Mouse (Mus musculus): ENCODE measurements around the gene Trim29. TPM values are rescaled to one million over a fixed set of nuclear protein-coding genes. Genes with fewer than 3 reads are reported as not detected.

The Trim29 gene
- total and polyA plus RNA-seq, 3 experiments: not detected

DNA sequence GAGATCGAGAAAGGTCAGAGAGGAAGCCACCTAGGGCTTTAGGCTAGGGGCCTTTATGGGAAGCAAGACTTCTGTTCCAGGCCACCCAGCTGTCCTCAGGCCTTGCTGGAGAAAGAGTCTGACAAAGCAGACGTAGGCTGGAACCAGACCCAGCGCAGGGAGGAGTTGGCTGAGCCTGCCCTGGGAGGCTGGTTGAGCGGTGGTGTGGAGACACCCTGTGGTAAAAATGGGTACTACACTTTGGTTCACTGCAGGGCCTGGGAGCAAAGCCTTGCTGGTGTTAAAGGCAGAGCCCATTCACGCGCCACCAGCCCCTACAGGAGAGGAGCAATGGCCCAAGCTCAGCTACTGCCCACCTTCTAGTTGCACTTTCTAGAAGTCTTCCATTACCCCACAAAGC is 26.4 kb upstream of the Trim29 start:
- H3K9ac ChIP-seq (ENCODE audit: control insufficient read depth, low read depth, low read length, poor library complexity, severe bottlenecking): no peak overlapping the region
- H3K27ac ChIP-seq (ENCODE audit: control insufficient read depth, low read depth, low read length): no peak overlapping the region
- H3K9me3 ChIP-seq (replicated peaks; ENCODE audit: insufficient read depth, low read length): no peaks in the 10 kb centered on the region
- TF ChIP-seq MEF2A (IDR thresholded peaks at IDR 0.05; ENCODE audit: extremely low read depth, insufficient replicate concordance, low read depth, low read length, poor library complexity, severe bottlenecking) (no peak), SMC3 (IDR thresholded peaks at IDR 0.05; ENCODE audit: low read depth, low read length) (peak; percentile 99), ZC3H11A (IDR thresholded peaks at IDR 0.05; ENCODE audit: low read depth, low read length) (peak; percentile 94), RAD21 (IDR thresholded peaks at IDR 0.05; ENCODE audit: low read depth, low read length) (peak; percentile 99), ZNF384 (IDR thresholded peaks at IDR 0.05; ENCODE audit: low read depth, low read length) (no peak), CTCF (IDR thresholded peaks at IDR 0.05 in 2 of 3, conservative IDR thresholded peaks at IDR 0.05 in 1 of 3; ENCODE audit: control insufficient read depth in 1 of 3, insufficient read depth in 1 of 3, low read depth in 2 of 3, low read length in 3 of 3, poor library complexity in 1 of 3, severe bottlenecking in 1 of 3) (peak; percentile 86 to 97 (median 90)), MYC (IDR thresholded peaks at IDR 0.05; ENCODE audit: low read depth, low read length) (no peak)
- H3K4me3 ChIP-seq (ENCODE audit: control insufficient read depth in 1 of 2, insufficient read depth in 1 of 2, low read depth in 2 of 2, low read length in 2 of 2): no peak overlapping the region
- no peaks in the 10 kb centered on the region for H3K36me3 ChIP-seq (ENCODE audit: control insufficient read depth in 1 of 2, insufficient read depth in 2 of 2, low read length in 2 of 2)
- DNase-seq (ENCODE audit: low read depth, low spot score): peak; percentile 78
- H3K27me3 ChIP-seq (ENCODE audit: control insufficient read depth in 1 of 2, insufficient read depth in 2 of 2, low read length in 2 of 2): peaks cover 0 to 3% of the 10 kb centered on the region in 2 experiments; a peak in 3 of 4 replicates
- H3K4me1 ChIP-seq (ENCODE audit: control insufficient read depth in 1 of 2, insufficient read depth in 2 of 2, low read length in 2 of 2): no peaks in the 10 kb centered on the region
- no peaks in the 10 kb centered on the region for H3K79me2 ChIP-seq (ENCODE audit: control insufficient read depth, insufficient read depth, low read length, poor library complexity)

- H3K79me2 ChIP-seq (ENCODE audit: control insufficient read depth, insufficient read depth, low read length, poor library complexity): no peaks in the 10 kb centered on the region
- H3K27me3 ChIP-seq (ENCODE audit: control insufficient read depth in 1 of 2, insufficient read depth in 2 of 2, low read length in 2 of 2): peaks cover 0 to 3% of the 10 kb centered on the region in 2 experiments; a peak in 3 of 4 replicates
- no peaks in the 10 kb centered on the region for H3K4me1 ChIP-seq (ENCODE audit: control insufficient read depth in 1 of 2, insufficient read depth in 2 of 2, low read length in 2 of 2)
- H3K4me3 ChIP-seq (ENCODE audit: control insufficient read depth in 1 of 2, insufficient read depth in 1 of 2, low read depth in 2 of 2, low read length in 2 of 2): no peak overlapping the region
- no peak for DNase-seq (ENCODE audit: low read depth, low spot score)
- H3K9me3 ChIP-seq (replicated peaks; ENCODE audit: insufficient read depth, low read length): no peaks in the 10 kb centered on the region
- H3K27ac ChIP-seq (ENCODE audit: control insufficient read depth, low read depth, low read length): no peak overlapping the region
- no peaks in the 10 kb centered on the region for H3K36me3 ChIP-seq (ENCODE audit: control insufficient read depth in 1 of 2, insufficient read depth in 2 of 2, low read length in 2 of 2)
- TF ChIP-seq ZC3H11A (IDR thresholded peaks at IDR 0.05; ENCODE audit: low read depth, low read length) (no peak), RAD21 (IDR thresholded peaks at IDR 0.05; ENCODE audit: low read depth, low read length) (no peak)
- no peak overlapping the region for H3K9ac ChIP-seq (ENCODE audit: control insufficient read depth, low read depth, low read length, poor library complexity, severe bottlenecking)
Measured at GRCm38 (mm10) chr9:43285281-43285680, 25.4 kb upstream of the Trim29 start.

GRCm38 (mm10) chr9:43286870-43287269 is 23.8 kb upstream of the Trim29 start:
- Histone ChIP-seq H3K27ac (ENCODE audit: control insufficient read depth, low read depth, low read length) (no peak overlapping the region), H3K36me3 (ENCODE audit: control insufficient read depth in 1 of 2, insufficient read depth in 2 of 2, low read length in 2 of 2) (no peaks in the 10 kb centered on the region), H3K4me3 (ENCODE audit: control insufficient read depth in 1 of 2, insufficient read depth in 1 of 2, low read depth in 2 of 2, low read length in 2 of 2) (no peak overlapping the region), H3K79me2 (ENCODE audit: control insufficient read depth, insufficient read depth, low read length, poor library complexity) (no peaks in the 10 kb centered on the region), H3K9me3 (replicated peaks; ENCODE audit: insufficient read depth, low read length) (no peaks in the 10 kb centered on the region), H3K9ac (ENCODE audit: control insufficient read depth, low read depth, low read length, poor library complexity, severe bottlenecking) (no peak overlapping the region), H3K27me3 (ENCODE audit: control insufficient read depth in 1 of 2, insufficient read depth in 2 of 2, low read length in 2 of 2) (peaks cover 4 to 5% of the 10 kb centered on the region in 2 experiments; a peak in 3 of 4 replicates), H3K4me1 (ENCODE audit: control insufficient read depth in 1 of 2, insufficient read depth in 2 of 2, low read length in 2 of 2) (no peaks in the 10 kb centered on the region)
- DNase-seq (ENCODE audit: low read depth, low spot score): peak; percentile 30
- TF ChIP-seq RAD21 (IDR thresholded peaks at IDR 0.05; ENCODE audit: low read depth, low read length): peak; percentile 26
- TF ChIP-seq ZC3H11A (IDR thresholded peaks at IDR 0.05; ENCODE audit: low read depth, low read length): peak; percentile 5; the same call in 1 of the 2 replicates
- TF ChIP-seq ELF1 (IDR thresholded peaks at IDR 0.05; ENCODE audit: low read depth, low read length): no peak
- TF ChIP-seq CTCF (IDR thresholded peaks at IDR 0.05 in 2 of 3, conservative IDR thresholded peaks at IDR 0.05 in 1 of 3; ENCODE audit: control insufficient read depth in 1 of 3, insufficient read depth in 1 of 3, low read depth in 2 of 3, low read length in 3 of 3, poor library complexity in 1 of 3, severe bottlenecking in 1 of 3): peak; percentile 74 to 94 (median 77)
- no peak for TF ChIP-seq TBP (IDR thresholded peaks at IDR 0.05; ENCODE audit: low read depth, low read length)
- TF ChIP-seq MXI1 (IDR thresholded peaks at IDR 0.05; ENCODE audit: low read depth, low read length): no peak
- no peak for TF ChIP-seq MEF2A (IDR thresholded peaks at IDR 0.05; ENCODE audit: extremely low read depth, insufficient replicate concordance, low read depth, low read length, poor library complexity, severe bottlenecking)
- no peak for TF ChIP-seq UBTF (IDR thresholded peaks at IDR 0.05; ENCODE audit: borderline replicate concordance, insufficient read depth, low read depth, low read length)
- TF ChIP-seq MYB (IDR thresholded peaks at IDR 0.05; ENCODE audit: low read depth, low read length): no peak
- no peak for TF ChIP-seq GABPA (IDR thresholded peaks at IDR 0.05; ENCODE audit: low read depth, low read length)
- no peak for TF ChIP-seq ZKSCAN1 (IDR thresholded peaks at IDR 0.05; ENCODE audit: low read depth, low read length)
- no peak for TF ChIP-seq USF1 (IDR thresholded peaks at IDR 0.05; ENCODE audit: low read depth, low read length)
- TF ChIP-seq SMC3 (IDR thresholded peaks at IDR 0.05; ENCODE audit: low read depth, low read length): peak; percentile 61

Data from MEL (cell line).